Mouse (Mus musculus) ovary, adult 2 months (tissue): ENCODE measurements around the gene Vmn2r46. TPM values are rescaled to one million over a fixed set of nuclear protein-coding genes. Genes with fewer than 3 reads are reported as not detected.

Experiments used
- polyA plus RNA-seq: library from polyadenylated mRNA; depleted of rRNA; stranded (reverse); fragments of >200 nt; gene quantifications from 2 replicates; pipeline ENCODE4 v1.2.3, GENCODE M21; 2012; rRNA removed

Vmn2r46 gene
- polyA plus RNA-seq, result not detected in 2 replicates

DNA sequence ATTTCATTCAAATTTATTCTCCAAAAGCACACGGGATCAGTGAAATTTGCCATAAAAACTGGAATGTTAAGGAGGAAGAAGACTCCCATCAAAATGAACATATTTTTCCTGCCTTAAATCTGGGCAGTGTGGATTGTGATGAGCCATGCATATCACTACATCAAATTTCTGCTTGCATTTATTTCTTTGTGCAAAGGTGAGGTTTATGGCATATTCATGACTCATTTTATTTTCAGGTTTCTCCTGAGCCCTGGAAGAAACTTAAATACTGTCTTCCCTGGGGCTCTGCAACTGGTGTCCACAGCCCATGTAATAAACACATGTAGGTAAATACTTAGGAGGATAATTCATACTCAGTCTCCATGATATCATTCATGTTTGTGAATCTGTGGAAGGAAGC, at the start of gene Vmn2r46:
TSS of gene Vmn2r46 (minus strand) at position 101 of the 400 bp plus-strand sequence.

Other genes starting within 250 kb of the Vmn2r46 start
- not detected in 2 replicates for gene Vmn2r47, start 70.8 kb upstream of the Vmn2r46 start, polyA plus RNA-seq
- gene Vmn2r48, start 183.0 kb upstream of the Vmn2r46 start, polyA plus RNA-seq, result not detected in 2 replicates
- gene Vmn2r49, start 221.7 kb upstream of the Vmn2r46 start, polyA plus RNA-seq, result not detected in 2 replicates